Mouse (Mus musculus) embryonic facial prominence, embryonic 13.5 days (tissue): ENCODE data around the gene Gm13695. TPM values are rescaled to one million over a fixed set of nuclear protein-coding genes. Genes with fewer than 3 reads are reported as not detected.
"Not testable (repeated sequence)": the region's sequence is repeated elsewhere in the genome, so short reads cannot be mapped to it uniquely, and the experiment has no call there.

Source experiments
- ATAC-seq: fragments of 200-750 bp; cut with Nextera tagmentation; 2 replicates; pipeline ENCODE4 v1.8.0; 2017; ENCODE audit warnings: low read depth; ENCODE audit not compliant: insufficient number of reproducible peaks, insufficient read depth, low FRiP score, low TSS enrichment
- H3K27ac ChIP-seq: fragments of 300-500 bp; sonication (generic); 2 replicates; pipeline ENCODE4 v1.5.1; 2015; ENCODE audit warnings: moderate library complexity, mild to moderate bottlenecking, inconsistent platforms
- H3K27me3 ChIP-seq: fragments of 300-500 bp; sonication (generic); 2 replicates; pipeline ENCODE4 v1.6.1; 2015; ENCODE audit warnings: mild to moderate bottlenecking, inconsistent platforms
- H3K36me3 ChIP-seq: fragments of 300-500 bp; sonication (generic); 2 replicates; pipeline ENCODE4 v1.6.1; 2015; ENCODE audit warnings: mild to moderate bottlenecking, inconsistent platforms
- H3K4me1 ChIP-seq: fragments of 300-500 bp; sonication (generic); 2 replicates; pipeline ENCODE4 v1.6.1; 2015; ENCODE audit warnings: inconsistent platforms
- H3K4me2 ChIP-seq: fragments of 300-500 bp; sonication (generic); 2 replicates; pipeline ENCODE4 v1.6.1; 2015; ENCODE audit warnings: moderate library complexity, mild to moderate bottlenecking, inconsistent platforms
- H3K4me3 ChIP-seq: fragments of 300-500 bp; sonication (generic); 2 replicates; pipeline ENCODE4 v1.5.1; 2015; ENCODE audit warnings: mild to moderate bottlenecking, inconsistent platforms
- H3K9ac ChIP-seq: fragments of 300-500 bp; sonication (generic); 2 replicates; pipeline ENCODE4 v1.6.1; 2015; ENCODE audit warnings: mild to moderate bottlenecking, inconsistent platforms
- H3K9me3 ChIP-seq: fragments of 300-500 bp; sonication (generic); 2 replicates; pipeline ENCODE4 v1.6.1; 2016; ENCODE audit warnings: inconsistent platforms
- WGBS: fragments of 180-500 bp; shearing (Covaris S2); methylation state at CpG from one replicate; pipeline ENCODE4 v1.1.7; 2015; ENCODE audit warnings: mixed read lengths; 5-methylcytosine and 5-hydroxymethylcytosine counted together
- polyA plus RNA-seq: library from polyadenylated mRNA; unstranded; fragments of >200 nt; fragmentation: Nextera tagmentation; extraction: Ambion mirVana; gene quantifications from 2 replicates; pipeline ENCODE4 v1.2.1, GENCODE M21; 2015

Gm13695 gene
- polyA plus RNA-seq, 1 experiment from 2014 or later: not detected

DNA sequence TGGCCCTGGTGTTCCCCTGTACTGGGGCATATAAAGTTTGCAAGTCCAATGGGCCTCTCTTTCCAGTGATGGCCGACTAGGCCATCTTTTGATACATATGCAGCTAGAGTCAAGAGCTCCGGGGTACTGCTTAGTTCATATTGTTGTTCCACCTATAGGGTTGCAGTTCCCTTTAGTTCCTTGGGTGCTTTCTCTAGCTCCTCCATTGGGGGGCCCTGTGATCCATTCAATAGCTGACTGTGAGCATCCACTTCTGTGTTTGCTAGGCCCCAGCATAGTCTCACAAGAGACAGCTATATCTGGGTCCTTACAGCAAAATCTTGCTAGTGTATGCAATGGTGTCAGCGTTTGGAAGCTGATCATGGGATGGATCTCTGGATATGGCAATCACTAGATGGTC lies 27.4 kb downstream of the Gm13695 start:
- H3K27me3 ChIP-seq, H3K9ac ChIP-seq, H3K4me1 ChIP-seq, ATAC-seq, H3K4me2 ChIP-seq, H3K9me3 ChIP-seq, H3K4me3 ChIP-seq, H3K36me3 ChIP-seq, H3K27ac ChIP-seq: not testable (repeated sequence)
- WGBS: 76% methylated on average over 2 of the region's 3 CpGs

DNA sequence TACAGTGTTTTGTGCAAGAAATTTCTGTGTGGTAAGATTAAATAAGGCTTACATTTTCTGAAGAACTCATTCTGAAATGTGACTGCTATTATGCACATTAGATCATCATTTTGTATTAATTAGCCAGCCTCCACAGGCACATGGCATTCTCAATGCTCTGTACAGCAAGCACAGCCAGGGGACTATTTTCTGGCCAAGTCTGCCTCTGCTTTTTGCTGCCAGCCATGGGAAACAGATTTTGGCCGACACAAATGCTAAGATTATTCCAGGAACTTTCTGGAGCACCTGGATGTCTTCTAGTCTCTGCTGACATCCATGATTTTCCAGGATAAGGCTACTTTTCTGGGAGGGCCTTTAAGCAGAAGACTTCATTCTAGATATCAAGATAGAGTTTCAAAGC lies 41.8 kb downstream of the Gm13695 start:
- H3K9ac ChIP-seq: no peak overlapping the region
- 49% methylated on average over 1 of the region's 1 CpGs for WGBS
- peaks cover 3% of the 10 kb centered on the region; the same call in 1 of the 2 replicates for H3K4me1 ChIP-seq
- no peaks in the 10 kb centered on the region for H3K36me3 ChIP-seq
- H3K4me3 ChIP-seq: no peak overlapping the region
- H3K9me3 ChIP-seq: no peaks in the 10 kb centered on the region
- H3K27me3 ChIP-seq: no peaks in the 10 kb centered on the region
- ATAC-seq: no peak
- H3K27ac ChIP-seq: no peak overlapping the region
- H3K4me2 ChIP-seq: no peak overlapping the region

DNA sequence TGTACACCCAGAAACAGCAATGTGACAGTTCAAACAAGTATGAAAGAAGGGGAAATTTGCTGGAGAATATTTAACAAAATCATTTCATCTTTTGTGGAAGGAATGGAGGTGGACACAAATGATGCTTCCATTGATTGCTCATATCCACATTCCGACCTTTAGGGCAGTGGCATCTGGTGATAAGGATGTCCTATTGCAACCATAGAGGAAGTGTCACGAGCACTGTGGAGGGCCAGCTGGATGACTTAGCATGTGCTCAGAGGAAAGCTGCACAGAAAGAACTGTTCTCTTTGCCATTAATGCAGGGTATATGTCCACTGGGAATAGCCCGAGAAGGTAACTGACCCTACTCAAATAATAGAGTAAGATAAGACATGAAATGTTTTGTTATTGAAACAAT lies 42.7 kb downstream of the Gm13695 start:
- Histone ChIP-seq H3K9me3 (no peaks in the 10 kb centered on the region), H3K9ac (no peak overlapping the region), H3K4me1 (peaks cover 3% of the 10 kb centered on the region; the same call in 1 of the 2 replicates), H3K27ac (no peak overlapping the region), H3K4me2 (no peak overlapping the region), H3K36me3 (no peaks in the 10 kb centered on the region), H3K27me3 (no peaks in the 10 kb centered on the region), H3K4me3 (no peak overlapping the region)
- ATAC-seq: no peak
- 80% methylated on average over 3 of the region's 3 CpGs for WGBS

DNA sequence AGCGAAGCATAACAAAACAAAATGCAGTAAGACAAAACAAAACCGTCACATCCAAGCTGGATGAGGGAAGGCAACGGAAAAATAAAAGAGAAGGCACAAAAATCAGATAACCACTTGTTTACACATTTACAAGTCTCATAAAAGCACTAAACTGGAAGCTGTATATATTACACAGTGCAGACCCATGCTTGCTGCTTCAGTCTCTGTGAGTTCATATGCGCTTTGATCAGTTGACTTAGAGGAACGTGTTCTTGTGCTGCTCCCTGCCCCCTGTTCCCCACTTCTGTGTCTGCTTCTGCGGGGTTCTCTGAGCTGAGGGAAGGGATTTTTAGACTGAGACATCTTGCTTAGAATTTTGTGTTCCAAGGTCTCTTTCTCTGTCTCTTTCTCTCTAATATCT lies 47.5 kb downstream of the Gm13695 start:
- ATAC-seq: no peak
- Histone ChIP-seq H3K27me3 (no peaks in the 10 kb centered on the region), H3K9ac (no peak overlapping the region), H3K4me3 (no peak overlapping the region), H3K4me1 (peaks cover 6% of the 10 kb centered on the region; the same call in 1 of the 2 replicates), H3K36me3 (no peaks in the 10 kb centered on the region), H3K4me2 (no peak overlapping the region), H3K9me3 (no peaks in the 10 kb centered on the region), H3K27ac (no peak overlapping the region)
- 66% methylated on average over 6 of the region's 6 CpGs for WGBS

DNA sequence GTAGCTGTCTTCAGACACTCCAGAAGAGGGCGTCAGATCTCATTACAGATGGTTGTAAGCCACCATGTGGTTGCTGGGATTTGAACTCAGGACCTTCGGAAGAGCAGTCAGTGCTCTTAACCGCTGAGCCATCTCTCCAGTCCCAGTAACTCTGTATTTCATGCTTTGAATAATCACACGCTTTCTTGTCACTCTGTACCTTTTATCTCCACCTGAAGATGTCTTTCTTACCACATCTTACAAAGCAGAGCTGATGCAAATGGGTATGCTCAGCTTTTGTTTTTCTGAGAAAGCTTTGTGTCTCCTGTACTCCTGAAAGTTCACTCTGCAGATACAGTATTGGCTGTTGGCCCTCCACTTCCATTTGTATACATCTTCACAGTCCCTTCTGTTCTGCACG lies 49.2 kb downstream of the Gm13695 start:
- ATAC-seq, H3K27me3 ChIP-seq, H3K4me3 ChIP-seq, H3K4me2 ChIP-seq, H3K27ac ChIP-seq, H3K36me3 ChIP-seq, H3K9ac ChIP-seq, H3K9me3 ChIP-seq: not testable (repeated sequence)
- H3K4me1 ChIP-seq: peaks cover 10% of the 10 kb centered on the region
- WGBS: 83% methylated on average over 5 of the region's 5 CpGs

DNA sequence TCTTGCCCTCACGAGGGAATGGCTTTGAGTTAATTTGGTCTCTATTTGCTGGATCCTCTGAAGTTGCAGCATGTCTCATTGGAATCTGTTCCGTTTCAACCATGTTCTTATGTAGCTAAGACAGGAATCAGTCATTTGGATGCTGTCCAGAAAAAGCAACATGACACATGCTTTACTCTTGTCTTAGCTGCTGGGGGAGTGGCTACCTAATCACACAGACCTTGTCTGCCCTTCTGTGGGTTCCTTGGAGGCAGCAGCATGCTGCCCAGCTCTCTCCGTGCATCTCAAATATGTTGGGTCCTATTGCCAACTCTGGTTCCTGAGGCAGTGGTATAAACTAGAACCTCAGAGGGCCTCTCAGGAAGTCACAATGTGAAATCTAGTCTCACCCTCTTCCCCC lies 51.2 kb downstream of the Gm13695 start:
- no peak overlapping the region for H3K9ac ChIP-seq
- no peaks in the 10 kb centered on the region for H3K36me3 ChIP-seq
- H3K27me3 ChIP-seq: no peaks in the 10 kb centered on the region
- H3K4me2 ChIP-seq: no peak overlapping the region
- H3K4me3 ChIP-seq: no peak overlapping the region
- ATAC-seq: no peak
- peaks cover 10% of the 10 kb centered on the region for H3K4me1 ChIP-seq
- H3K27ac ChIP-seq: no peak overlapping the region
- 31% methylated on average over 3 of the region's 3 CpGs for WGBS
- no peaks in the 10 kb centered on the region for H3K9me3 ChIP-seq

Other genes starting within 250 kb of the Gm13695 start
- gene Itgav, start 242.9 kb upstream of the Gm13695 start, polyA plus RNA-seq: 79.6 and 92.9 TPM in 2 replicates
- gene Fam171b, start 154.7 kb upstream of the Gm13695 start, polyA plus RNA-seq: 15.2 and 16.9 TPM in 2 replicates
- not detected in 2 replicates for gene Zswim2, start 26.1 kb upstream of the Gm13695 start, polyA plus RNA-seq
- gene Gm13698, start 11.6 kb upstream of the Gm13695 start, polyA plus RNA-seq: not detected in 2 replicates
- not detected in 2 replicates for gene Gm13693, start 5.8 kb upstream of the Gm13695 start, polyA plus RNA-seq
- gene Gm13696, start 5.8 kb downstream of the Gm13695 start, polyA plus RNA-seq: not detected in 2 replicates
- gene Gm13694, start 11.6 kb downstream of the Gm13695 start, polyA plus RNA-seq: not detected in 2 replicates
- not detected in 2 replicates for gene Gm13697, start 17.4 kb downstream of the Gm13695 start, polyA plus RNA-seq
- gene Gm13691, start 23.2 kb downstream of the Gm13695 start, polyA plus RNA-seq: not detected in 2 replicates